Mouse (Mus musculus): ENCODE results near the gene Pard3b. TPM values are rescaled to one million over a fixed set of nuclear protein-coding genes. Genes with fewer than 3 reads are reported as not detected.

Pard3b gene
- polyA plus RNA-seq, 1 experiment from 2014 or later: 21.4 TPM

GRCm38 (mm10) chr1:62437493-62437892, 798.9 kb downstream of the Pard3b start:
- ATAC-seq (replicated peaks; ENCODE audit: low FRiP score, low read depth) (no peak), DNase-seq (ENCODE audit: low spot score) (no peak)
- H3K27me3 ChIP-seq (ENCODE audit: insufficient read depth, low read length): no peaks in the 10 kb centered on the region
- WGBS: 28% methylated on average over 3 of the region's 3 CpGs
- H3K4me2 ChIP-seq (ENCODE audit: low read length): no peak overlapping the region
- no peaks in the 10 kb centered on the region for H3K4me1 ChIP-seq (replicated peaks; ENCODE audit: insufficient read depth, low read length)
- H3K9ac ChIP-seq (ENCODE audit: low read depth, low read length): no peak overlapping the region
- TF ChIP-seq CTCF (IDR thresholded peaks at IDR 0.05; ENCODE audit: low read depth): no peak
- H3K4me3 ChIP-seq (replicated peaks; ENCODE audit: low read depth, low read length): no peak overlapping the region
- no peaks in the 10 kb centered on the region for H3K9me3 ChIP-seq (replicated peaks; ENCODE audit: low read length)
- no peaks in the 10 kb centered on the region for H3K36me3 ChIP-seq (ENCODE audit: insufficient read depth, low read length)
- H3K27ac ChIP-seq: no peak overlapping the region

- no peak overlapping the region for H3K9ac ChIP-seq (ENCODE audit: low read depth, low read length)
- TF ChIP-seq CTCF (IDR thresholded peaks at IDR 0.05; ENCODE audit: low read depth): no peak
- no peaks in the 10 kb centered on the region for H3K4me1 ChIP-seq (replicated peaks; ENCODE audit: insufficient read depth, low read length)
- no peak overlapping the region for H3K4me3 ChIP-seq (replicated peaks; ENCODE audit: low read depth, low read length)
- WGBS: 94% methylated on average over 3 of the region's 3 CpGs
- H3K9me3 ChIP-seq (replicated peaks; ENCODE audit: low read length): no peaks in the 10 kb centered on the region
- no peak overlapping the region for H3K4me2 ChIP-seq (ENCODE audit: low read length)
- DNase-seq (ENCODE audit: low spot score) (no peak), ATAC-seq (replicated peaks; ENCODE audit: low FRiP score, low read depth) (no peak)
- no peak overlapping the region for H3K27ac ChIP-seq
- H3K36me3 ChIP-seq (ENCODE audit: insufficient read depth, low read length): no peaks in the 10 kb centered on the region
- H3K27me3 ChIP-seq (ENCODE audit: insufficient read depth, low read length): no peaks in the 10 kb centered on the region
Measured at GRCm38 (mm10) chr1:62444406-62444805, 805.8 kb downstream of the Pard3b start.

- no peak overlapping the region for H3K27ac ChIP-seq
- no peaks in the 10 kb centered on the region for H3K36me3 ChIP-seq (ENCODE audit: insufficient read depth, low read length)
- no peak for TF ChIP-seq CTCF (IDR thresholded peaks at IDR 0.05; ENCODE audit: low read depth)
- H3K4me2 ChIP-seq (ENCODE audit: low read length): no peak overlapping the region
- H3K9ac ChIP-seq (ENCODE audit: low read depth, low read length): no peak overlapping the region
- H3K9me3 ChIP-seq (replicated peaks; ENCODE audit: low read length): no peaks in the 10 kb centered on the region
- ATAC-seq (replicated peaks; ENCODE audit: low FRiP score, low read depth): no peak
- H3K27me3 ChIP-seq (ENCODE audit: insufficient read depth, low read length): no peaks in the 10 kb centered on the region
- no peak for DNase-seq (ENCODE audit: low spot score)
- H3K4me3 ChIP-seq (replicated peaks; ENCODE audit: low read depth, low read length): no peak overlapping the region
- H3K4me1 ChIP-seq (replicated peaks; ENCODE audit: insufficient read depth, low read length): no peaks in the 10 kb centered on the region
- 47% methylated on average over 1 of the region's 1 CpGs for WGBS
Measured at GRCm38 (mm10) chr1:62446818-62447217, 808.2 kb downstream of the Pard3b start.

DNA sequence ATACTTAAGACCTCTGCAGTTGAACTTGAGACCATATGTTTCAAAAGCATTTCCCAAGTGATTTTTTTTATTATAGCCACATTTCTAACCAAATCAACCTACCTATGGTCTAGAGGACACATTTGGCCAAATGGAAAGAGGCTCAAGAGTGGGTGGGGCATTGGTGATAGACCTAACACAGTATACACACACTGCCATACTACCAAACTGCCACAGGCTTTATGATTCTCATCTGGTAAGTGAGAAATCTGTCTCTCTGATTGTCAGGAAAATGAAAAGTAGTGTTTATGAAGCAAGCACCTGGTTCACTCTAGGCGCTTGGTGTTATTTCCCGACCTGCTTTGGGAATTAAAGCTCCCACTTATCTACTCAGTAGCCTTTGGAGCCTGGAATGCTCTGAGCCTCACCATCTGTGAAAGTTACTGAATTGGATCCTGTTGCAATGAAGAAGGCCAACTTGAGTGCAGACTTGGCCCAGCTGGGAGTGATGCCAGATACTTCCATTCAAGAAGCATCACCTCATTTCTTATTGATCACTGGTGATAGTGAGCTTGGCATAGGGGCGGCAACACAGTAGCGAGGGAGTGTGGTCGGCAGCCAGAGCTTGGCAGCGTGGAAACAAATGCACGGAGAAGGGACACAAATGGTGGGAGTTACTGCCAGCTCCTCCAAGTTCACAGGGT, 810.7 kb downstream of the Pard3b start:
- Histone ChIP-seq H3K4me1 (replicated peaks; ENCODE audit: insufficient read depth, low read length) (no peaks in the 10 kb centered on the region), H3K4me2 (ENCODE audit: low read length) (no peak overlapping the region), H3K9ac (ENCODE audit: low read depth, low read length) (no peak overlapping the region), H3K36me3 (ENCODE audit: insufficient read depth, low read length) (no peaks in the 10 kb centered on the region), H3K9me3 (replicated peaks; ENCODE audit: low read length) (no peaks in the 10 kb centered on the region), H3K27me3 (ENCODE audit: insufficient read depth, low read length) (no peaks in the 10 kb centered on the region), H3K27ac (no peak overlapping the region), H3K4me3 (replicated peaks; ENCODE audit: low read depth, low read length) (no peak overlapping the region)
- no peak for DNase-seq (ENCODE audit: low spot score)
- TF ChIP-seq CTCF (IDR thresholded peaks at IDR 0.05; ENCODE audit: low read depth): no peak
- no peak for ATAC-seq (replicated peaks; ENCODE audit: low FRiP score, low read depth)
- WGBS: 84% methylated on average over 7 of the region's 7 CpGs

- no peaks in the 10 kb centered on the region for H3K27me3 ChIP-seq (ENCODE audit: insufficient read depth, low read length)
- H3K4me1 ChIP-seq (replicated peaks; ENCODE audit: insufficient read depth, low read length): no peaks in the 10 kb centered on the region
- H3K9ac ChIP-seq (ENCODE audit: low read depth, low read length): no peak overlapping the region
- H3K36me3 ChIP-seq (ENCODE audit: insufficient read depth, low read length): no peaks in the 10 kb centered on the region
- TF ChIP-seq CTCF (IDR thresholded peaks at IDR 0.05; ENCODE audit: low read depth): no peak
- DNase-seq (ENCODE audit: low spot score) (peak; percentile 47), ATAC-seq (replicated peaks; ENCODE audit: low FRiP score, low read depth) (no peak)
- H3K4me2 ChIP-seq (ENCODE audit: low read length): peak overlapping the region; percentile 25; the same call in 1 of the 2 replicates
- no peaks in the 10 kb centered on the region for H3K9me3 ChIP-seq (replicated peaks; ENCODE audit: low read length)
- no peak overlapping the region for H3K27ac ChIP-seq
- WGBS: 40% methylated on average over 8 of the region's 8 CpGs
- H3K4me3 ChIP-seq (replicated peaks; ENCODE audit: low read depth, low read length): no peak overlapping the region
Measured at GRCm38 (mm10) chr1:62465536-62465935, 826.9 kb downstream of the Pard3b start.

- Histone ChIP-seq H3K9me3 (replicated peaks; ENCODE audit: low read length) (no peaks in the 10 kb centered on the region), H3K4me3 (replicated peaks; ENCODE audit: low read depth, low read length) (no peak overlapping the region), H3K27me3 (ENCODE audit: insufficient read depth, low read length) (no peaks in the 10 kb centered on the region), H3K9ac (ENCODE audit: low read depth, low read length) (no peak overlapping the region), H3K27ac (no peak overlapping the region), H3K36me3 (ENCODE audit: insufficient read depth, low read length) (no peaks in the 10 kb centered on the region), H3K4me2 (ENCODE audit: low read length) (no peak overlapping the region), H3K4me1 (replicated peaks; ENCODE audit: insufficient read depth, low read length) (no peaks in the 10 kb centered on the region)
- TF ChIP-seq CTCF (IDR thresholded peaks at IDR 0.05; ENCODE audit: low read depth): no peak
- DNase-seq (ENCODE audit: low spot score) (no peak), ATAC-seq (replicated peaks; ENCODE audit: low FRiP score, low read depth) (no peak)
- WGBS: 83% methylated on average over 1 of the region's 1 CpGs
Measured at GRCm38 (mm10) chr1:62466544-62466943, 827.9 kb downstream of the Pard3b start.

DNA sequence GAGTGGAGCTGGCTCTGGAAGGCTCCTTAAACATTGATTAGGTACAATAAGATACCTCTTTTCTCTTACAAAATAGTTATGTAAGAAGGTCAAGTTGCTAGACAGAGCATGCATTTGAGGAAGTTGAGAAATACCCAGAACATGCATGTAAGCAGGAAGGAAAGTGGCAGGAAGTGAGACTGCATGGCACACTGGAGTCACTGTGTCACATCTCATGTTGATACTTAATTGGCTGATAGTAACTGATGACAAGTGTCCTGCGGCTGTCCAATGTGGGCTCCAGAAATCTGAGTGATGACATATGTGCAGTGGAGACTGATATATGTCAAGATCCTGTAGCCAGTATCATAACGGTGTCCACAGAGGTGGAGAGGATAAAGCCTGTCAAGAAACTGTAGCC, 844.4 kb downstream of the Pard3b start:
- Histone ChIP-seq H3K4me3 (replicated peaks; ENCODE audit: low read depth, low read length) (no peak overlapping the region), H3K27ac (no peak overlapping the region), H3K4me2 (ENCODE audit: low read length) (no peak overlapping the region), H3K36me3 (ENCODE audit: insufficient read depth, low read length) (no peaks in the 10 kb centered on the region), H3K9me3 (replicated peaks; ENCODE audit: low read length) (no peaks in the 10 kb centered on the region), H3K9ac (ENCODE audit: low read depth, low read length) (no peak overlapping the region), H3K27me3 (ENCODE audit: insufficient read depth, low read length) (no peaks in the 10 kb centered on the region), H3K4me1 (replicated peaks; ENCODE audit: insufficient read depth, low read length) (no peaks in the 10 kb centered on the region)
- no peak for TF ChIP-seq CTCF (IDR thresholded peaks at IDR 0.05; ENCODE audit: low read depth)
- 81% methylated on average over 2 of the region's 2 CpGs for WGBS
- no peak for DNase-seq (ENCODE audit: low spot score)
- no peak for ATAC-seq (replicated peaks; ENCODE audit: low FRiP score, low read depth)
